Mouse (Mus musculus) lung, postnatal 0 days (tissue): ENCODE results near the gene Ephb2.

Experiments
- CTCF ChIP-seq: IDR thresholded peaks from 2 replicates; pipeline ENCODE4 v1.5.1; 2016; ENCODE audit warnings: antibody characterized with exemption, mild to moderate bottlenecking
- EP300 ChIP-seq: IDR thresholded peaks from 2 replicates; pipeline ENCODE4 v1.6.1; 2016; ENCODE audit warnings: antibody characterized with exemption, mild to moderate bottlenecking, control low read depth

DNA sequence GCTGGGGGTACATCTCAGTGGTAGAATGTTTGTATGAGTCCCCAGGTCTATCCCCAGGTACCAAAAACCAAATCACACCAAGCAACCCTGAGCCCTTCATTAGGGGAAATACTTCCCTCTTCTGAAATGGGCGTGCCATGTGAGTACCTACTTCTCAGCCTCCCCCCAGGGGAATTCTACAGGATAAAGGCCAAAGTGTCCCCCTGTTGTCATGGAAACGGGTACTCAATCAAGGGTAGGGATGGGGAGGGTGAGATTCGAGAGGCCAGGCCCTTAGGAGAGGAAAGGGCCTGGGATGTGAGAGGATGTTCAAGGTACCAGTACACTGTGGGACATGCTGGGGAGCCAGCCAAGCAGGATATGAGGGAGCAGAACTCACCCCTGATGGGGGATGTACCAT lies 61.6 kb downstream of the Ephb2 start:
- TF ChIP-seq CTCF (no peak), EP300 (no peak)
